8 mouse cellular contexts compared by ENCODE assay signal in the genomic region with DNA sequence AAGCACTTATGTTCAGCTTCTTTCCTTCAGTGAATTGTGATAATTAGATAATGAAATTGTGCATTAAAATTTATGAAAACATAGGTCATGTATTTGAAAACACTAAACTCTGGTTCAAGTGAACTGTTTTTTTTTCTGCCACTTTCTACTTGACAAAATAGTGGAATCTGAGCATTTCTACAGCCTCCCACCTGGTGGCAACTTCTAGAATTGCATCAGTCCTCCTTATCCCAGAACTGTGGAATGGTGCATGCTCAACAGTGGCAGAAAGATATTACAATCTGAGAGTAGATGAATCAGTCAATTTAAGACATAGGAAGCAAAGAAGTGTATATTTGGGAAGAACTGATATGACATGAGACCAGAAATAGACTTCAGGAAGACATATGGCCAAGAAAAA.
DNase-seq lines count a peak whose midpoint lies in the region; ATAC-seq and TF ChIP-seq lines count a peak whose summit lies in the region.
"Had no signal": no experiment of that assay in that cellular context is flagged by ENCODE, and none has a peak within 500 bp of the region (broad histone marks: within the 10 kb centered on the region; RNA-seq: fewer than 3 reads in every experiment).

No protein-coding gene starts in this region.

- TF ChIP-seq CTCF in CH12.LX (conservative IDR thresholded peaks at IDR 0.05 in 1 of 2, IDR thresholded peaks at IDR 0.05 in 1 of 2; ENCODE audit: low read depth in 2 of 2, low read length in 2 of 2), result peak in 1 of 2 experiments; percentile 47; a peak in 2 of 4 replicates

- ATAC-seq in intestine, embryonic 14.5 days (replicated peaks; ENCODE audit: low FRiP score, low TSS enrichment, low read depth), result no peak
- no peak for ATAC-seq in intestine, embryonic 15.5 days
- peak; percentile 62; the same call in 1 of the 2 replicates for ATAC-seq in frontal cortex, adult (ENCODE audit: low TSS enrichment)

- H3K4me3 ChIP-seq in intestine, embryonic 14.5 days (ENCODE audit: low read depth, low read length), result no peak overlapping the region
- H3K4me3 ChIP-seq in intestine, embryonic 15.5 days (replicated peaks), result no peak overlapping the region
- H3K4me3 ChIP-seq in CH12.LX (replicated peaks in 1 of 3; ENCODE audit: low read depth in 2 of 3, low read length in 2 of 3, poor library complexity in 1 of 3), result no peak overlapping the region
- H3K4me3 ChIP-seq: megakaryocyte, embryonic 14.5 days had no signal

- H3K4me2 ChIP-seq in intestine, embryonic 14.5 days (ENCODE audit: low read length), result no peak overlapping the region
- H3K4me2 ChIP-seq in intestine, embryonic 15.5 days (replicated peaks), result no peak overlapping the region
- no peak overlapping the region for H3K4me2 ChIP-seq in CH12.LX (ENCODE audit: insufficient read depth, low read depth, poor library complexity, severe bottlenecking)

- H3K4me1 ChIP-seq in intestine, embryonic 14.5 days (replicated peaks; ENCODE audit: control insufficient read depth, insufficient read depth, low read length), result no peaks in the 10 kb centered on the region
- H3K4me1 ChIP-seq in intestine, embryonic 15.5 days (replicated peaks), result no peaks in the 10 kb centered on the region
- H3K4me1 ChIP-seq in CH12.LX (ENCODE audit: control insufficient read depth in 1 of 2, insufficient read depth in 2 of 2), result no peaks in the 10 kb centered on the region
- H3K4me1 ChIP-seq: megakaryocyte, embryonic 14.5 days had no signal

- H3K9me3 ChIP-seq in intestine, embryonic 14.5 days (ENCODE audit: control insufficient read depth, low read length), result no peaks in the 10 kb centered on the region
- no peaks in the 10 kb centered on the region for H3K9me3 ChIP-seq in intestine, embryonic 15.5 days
- H3K9me3 ChIP-seq in CH12.LX (replicated peaks; ENCODE audit: low read length), result peaks cover 3% of the 10 kb centered on the region
- H3K9me3 ChIP-seq: megakaryocyte, embryonic 14.5 days had no signal

- H3K27ac ChIP-seq in intestine, embryonic 14.5 days (ENCODE audit: low read depth), result no peak overlapping the region
- no peak overlapping the region for H3K27ac ChIP-seq in intestine, embryonic 15.5 days
- H3K27ac ChIP-seq in CH12.LX (ENCODE audit: insufficient read depth, low read depth), result no peak overlapping the region

- in situ Hi-C loops in CH12.LX (cut with MboI; ENCODE audit: low pct_ligation_motif_present, low pct_unique_long_range_greater_than_20kb, low sequenced_read_pairs), result no loop called here

- dilution Hi-C loops in CH12.LX (cut with MboI; ENCODE audit: extremely low pct_ligation_motif_present, extremely low pct_unique_long_range_greater_than_20kb, low sequenced_read_pairs), result no loop called here

- no peaks in the 10 kb centered on the region for H3K79me2 ChIP-seq in CH12.LX (replicated peaks; ENCODE audit: control insufficient read depth, extremely low read depth, insufficient read depth, poor library complexity, severe bottlenecking)

- DNase-seq in intestine, embryonic 14.5 days (ENCODE audit: low spot score), result peak; percentile 50
- DNase-seq in CH12.LX (ENCODE audit: extremely low read depth), result no peak
- DNase-seq in MN1 (ENCODE audit: low spot score), result peak; percentile 9
- DNase-seq in lung, postnatal 25 days (ENCODE audit: low spot score), result peak; percentile 4
- no peak for DNase-seq in spleen, postnatal 14 days (ENCODE audit: low spot score in 2 of 2)

- no peaks in the 10 kb centered on the region for H3K27me3 ChIP-seq in intestine, embryonic 14.5 days (replicated peaks; ENCODE audit: control insufficient read depth, insufficient read depth, low read length)
- H3K27me3 ChIP-seq in intestine, embryonic 15.5 days (replicated peaks), result no peaks in the 10 kb centered on the region
- H3K27me3 ChIP-seq in CH12.LX (replicated peaks), result no peaks in the 10 kb centered on the region
- H3K27me3 ChIP-seq: megakaryocyte, embryonic 14.5 days had no signal

- no peaks in the 10 kb centered on the region for H3K36me3 ChIP-seq in intestine, embryonic 14.5 days (ENCODE audit: control insufficient read depth, insufficient read depth, low read length)
- no peaks in the 10 kb centered on the region for H3K36me3 ChIP-seq in intestine, embryonic 15.5 days
- no peaks in the 10 kb centered on the region for H3K36me3 ChIP-seq in CH12.LX (replicated peaks in 1 of 2; ENCODE audit: control insufficient read depth in 1 of 2, insufficient read depth in 1 of 2, low read length in 1 of 2)

- H3K9ac ChIP-seq in intestine, embryonic 14.5 days (ENCODE audit: low read length), result no peak overlapping the region
- H3K9ac ChIP-seq in intestine, embryonic 15.5 days, result no peak overlapping the region
- H3K9ac ChIP-seq in CH12.LX (ENCODE audit: insufficient read depth, low read depth), result no peak overlapping the region

- no peak for TF ChIP-seq POLR2A in CH12.LX (IDR thresholded peaks at IDR 0.05; ENCODE audit: low read depth, low read length)

- no peak for TF ChIP-seq EP300 in CH12.LX (IDR thresholded peaks at IDR 0.05; ENCODE audit: low read length)

- TF ChIP-seq RAD21 in CH12.LX (IDR thresholded peaks at IDR 0.05; ENCODE audit: low read depth, low read length), result peak; percentile 24

TF ChIP-seq in CH12.LX, 34 proteins besides CTCF, POLR2A, EP300 and RAD21:
- TF ChIP-seq MEF2A (IDR thresholded peaks at IDR 0.05; ENCODE audit: borderline replicate concordance, low read depth, low read length) (no peak), SMC3 (IDR thresholded peaks at IDR 0.05; ENCODE audit: low read depth, low read length) (peak; percentile 48)

Comparison
In these comparisons a context has a peak if more than half of its experiments do, and no peak if none do; other contexts are left out.
1. DNase-seq: peak in intestine, embryonic 14.5 days (single experiment), MN1 (single experiment) and lung, postnatal 25 days (single experiment); none in CH12.LX (single experiment) and spleen, postnatal 14 days (0 of 2).